Comparison of ENCODE assay signal across 9 mouse cellular contexts in the genomic region with DNA sequence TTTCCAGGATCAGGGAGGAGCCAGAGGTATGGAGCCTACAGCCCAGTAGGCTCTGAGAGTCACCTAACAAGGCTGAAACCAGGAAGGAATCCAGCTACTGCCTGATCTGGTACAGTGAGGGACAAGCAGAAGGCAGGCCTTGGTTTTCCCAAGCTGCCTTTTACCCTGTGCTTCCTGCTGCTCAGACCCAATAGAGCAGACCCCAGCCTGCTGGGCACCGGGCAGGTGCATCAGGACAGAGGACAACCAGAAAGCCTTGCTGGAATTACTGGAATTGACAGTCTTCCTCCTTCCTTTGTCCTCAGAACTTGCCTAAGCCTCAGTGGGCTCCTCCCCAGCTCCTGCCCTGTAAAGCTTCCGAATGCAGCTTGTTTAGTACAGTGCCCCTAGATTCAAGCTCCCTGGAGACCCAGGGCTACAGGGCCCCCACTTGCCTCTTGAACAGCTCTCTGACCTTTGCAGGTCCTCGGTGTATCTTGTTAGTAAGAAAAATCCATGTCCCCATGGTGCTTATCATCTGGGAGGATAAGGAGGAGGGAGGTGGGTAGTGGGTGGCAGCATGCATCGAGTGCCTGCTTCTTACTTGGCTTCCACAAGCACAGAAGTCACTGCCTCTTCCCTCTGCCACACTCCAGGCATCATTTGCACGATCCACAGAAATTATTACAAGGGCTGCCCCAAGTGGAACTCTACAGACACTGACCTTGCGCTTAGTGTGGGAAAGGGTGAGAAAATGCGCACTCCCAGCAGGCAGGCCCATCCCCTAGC. TPM values are rescaled to one million over a fixed set of nuclear protein-coding genes. Genes with fewer than 3 reads are reported as not detected.
DNase-seq lines count a peak whose midpoint lies in the region; ATAC-seq lines count a peak whose summit lies in the region.
"Had no signal": no experiment of that assay in that cellular context is flagged by ENCODE, and none has a peak within 500 bp of the region (broad histone marks: within the 10 kb centered on the region; RNA-seq: fewer than 3 reads in every experiment).

No protein-coding gene starts in this region.

- no peaks in the 10 kb centered on the region for H3K36me3 ChIP-seq in forebrain, embryonic 13.5 days (ENCODE audit: poor library complexity, severe bottlenecking)
- no peaks in the 10 kb centered on the region for H3K36me3 ChIP-seq in forebrain, embryonic 16.5 days (ENCODE audit: control insufficient read depth, insufficient read depth)
- H3K36me3 ChIP-seq in kidney, embryonic 15.5 days, result no peaks in the 10 kb centered on the region
- no peaks in the 10 kb centered on the region for H3K36me3 ChIP-seq in hindbrain, embryonic 16.5 days (ENCODE audit: control insufficient read depth, insufficient read depth, low read length)
- no peaks in the 10 kb centered on the region for H3K36me3 ChIP-seq in midbrain, embryonic 15.5 days (replicated peaks)

- H3K27me3 ChIP-seq in forebrain, embryonic 13.5 days, result no peaks in the 10 kb centered on the region
- no peaks in the 10 kb centered on the region for H3K27me3 ChIP-seq in forebrain, embryonic 16.5 days (replicated peaks; ENCODE audit: control insufficient read depth, insufficient read depth, low read length)
- no peaks in the 10 kb centered on the region for H3K27me3 ChIP-seq in kidney, embryonic 15.5 days
- no peaks in the 10 kb centered on the region for H3K27me3 ChIP-seq in hindbrain, embryonic 16.5 days (replicated peaks; ENCODE audit: control insufficient read depth, insufficient read depth, low read length)
- no peaks in the 10 kb centered on the region for H3K27me3 ChIP-seq in midbrain, embryonic 15.5 days (replicated peaks)

- no peak for ATAC-seq in forebrain, embryonic 13.5 days
- no peak for ATAC-seq in forebrain, embryonic 16.5 days
- peak; percentile 24; the same call in 1 of the 2 replicates for ATAC-seq in kidney, embryonic 15.5 days (replicated peaks; ENCODE audit: low FRiP score)
- 0 out of 2 replicates have a peak, but pooled peaks have one; percentile 18 for ATAC-seq in hindbrain, embryonic 16.5 days
- no peak for ATAC-seq in midbrain, embryonic 15.5 days (replicated peaks)
- no peak for ATAC-seq in granulocyte monocyte progenitor cell, adult 5-6 weeks (replicated peaks; ENCODE audit: poor library complexity, severe bottlenecking)

- no peak for DNase-seq in kidney, postnatal 14 days
- DNase-seq in cerebellum, postnatal 25 days, result no peak
- DNase-seq: cerebellum, adult 9-11 months had no signal

- WGBS in forebrain, embryonic 13.5 days, result 47% methylated on average over 7 of the region's 7 CpGs
- WGBS in forebrain, embryonic 16.5 days, result 46% methylated on average over 7 of the region's 7 CpGs
- 49% methylated on average over 7 of the region's 7 CpGs for WGBS in kidney, embryonic 15.5 days
- 50% methylated on average over 7 of the region's 7 CpGs for WGBS in hindbrain, embryonic 16.5 days
- 42% methylated on average over 7 of the region's 7 CpGs for WGBS in midbrain, embryonic 15.5 days

- no peak overlapping the region for H3K4me2 ChIP-seq in forebrain, embryonic 13.5 days
- no peak overlapping the region for H3K4me2 ChIP-seq in forebrain, embryonic 16.5 days (ENCODE audit: low read length)
- no peak overlapping the region for H3K4me2 ChIP-seq in kidney, embryonic 15.5 days
- no peak overlapping the region for H3K4me2 ChIP-seq in hindbrain, embryonic 16.5 days (ENCODE audit: low read length)
- H3K4me2 ChIP-seq in midbrain, embryonic 15.5 days, result no peak overlapping the region

- H3K4me3 ChIP-seq in forebrain, embryonic 13.5 days, result no peak overlapping the region
- H3K4me3 ChIP-seq in forebrain, embryonic 16.5 days (replicated peaks; ENCODE audit: low read length), result no peak overlapping the region
- H3K4me3 ChIP-seq in kidney, embryonic 15.5 days (replicated peaks), result no peak overlapping the region
- H3K4me3 ChIP-seq in hindbrain, embryonic 16.5 days (ENCODE audit: low read length), result no peak overlapping the region
- H3K4me3 ChIP-seq in midbrain, embryonic 15.5 days, result no peak overlapping the region

- H3K9me3 ChIP-seq in forebrain, embryonic 13.5 days (replicated peaks), result no peaks in the 10 kb centered on the region
- H3K9me3 ChIP-seq in forebrain, embryonic 16.5 days (ENCODE audit: control insufficient read depth, low read length), result no peaks in the 10 kb centered on the region
- no peaks in the 10 kb centered on the region for H3K9me3 ChIP-seq in kidney, embryonic 15.5 days (replicated peaks)
- no peaks in the 10 kb centered on the region for H3K9me3 ChIP-seq in hindbrain, embryonic 16.5 days (ENCODE audit: control insufficient read depth, low read length)
- H3K9me3 ChIP-seq in midbrain, embryonic 15.5 days, result no peaks in the 10 kb centered on the region

- 0 out of 2 replicates have a peak overlapping the region, but pooled peaks have one; percentile 23 for H3K9ac ChIP-seq in forebrain, embryonic 13.5 days
- no peak overlapping the region for H3K9ac ChIP-seq in forebrain, embryonic 16.5 days (replicated peaks; ENCODE audit: low read depth, low read length)
- H3K9ac ChIP-seq in kidney, embryonic 15.5 days, result no peak overlapping the region
- H3K9ac ChIP-seq in hindbrain, embryonic 16.5 days (ENCODE audit: low read depth, low read length), result no peak overlapping the region
- H3K9ac ChIP-seq in midbrain, embryonic 15.5 days, result 0 out of 2 replicates have a peak overlapping the region, but pooled peaks have one; percentile 12

- H3K27ac ChIP-seq in forebrain, embryonic 13.5 days, result no peak overlapping the region
- H3K27ac ChIP-seq in forebrain, embryonic 16.5 days (ENCODE audit: low read length), result no peak overlapping the region
- peak overlapping the region; percentile 82 for H3K27ac ChIP-seq in kidney, embryonic 15.5 days
- H3K27ac ChIP-seq in hindbrain, embryonic 16.5 days (ENCODE audit: low read depth, low read length), result no peak overlapping the region
- H3K27ac ChIP-seq in midbrain, embryonic 15.5 days, result no peak overlapping the region

- peaks cover 36% of the 10 kb centered on the region for H3K4me1 ChIP-seq in forebrain, embryonic 13.5 days
- peaks cover 10% of the 10 kb centered on the region for H3K4me1 ChIP-seq in forebrain, embryonic 16.5 days (replicated peaks; ENCODE audit: control insufficient read depth, insufficient read depth, low read length)
- H3K4me1 ChIP-seq in kidney, embryonic 15.5 days, result peaks cover 57% of the 10 kb centered on the region
- peaks cover 5% of the 10 kb centered on the region for H3K4me1 ChIP-seq in hindbrain, embryonic 16.5 days (ENCODE audit: control insufficient read depth, insufficient read depth, low read depth, low read length)
- peaks cover 24% of the 10 kb centered on the region for H3K4me1 ChIP-seq in midbrain, embryonic 15.5 days

RNA-seq across cellular contexts. Expression of gene Afdn, which starts 17.2 kb away (rescaled TPM):
- 137 and 159 TPM in 2 replicates for polyA plus RNA-seq in forebrain, embryonic 13.5 days (2015; fragmentation: Nextera tagmentation; extraction: Ambion mirVana)
- polyA plus RNA-seq in forebrain, embryonic 16.5 days (2015; fragmentation: Nextera tagmentation; extraction: Ambion mirVana), result 142 and 146 TPM in 2 replicates
- 76.5 and 81.2 TPM in 2 replicates for polyA plus RNA-seq in kidney, embryonic 15.5 days (2015; fragmentation: Nextera tagmentation; extraction: Ambion mirVana)
- polyA plus RNA-seq in hindbrain, embryonic 16.5 days (2015; fragmentation: Nextera tagmentation; extraction: Ambion mirVana), result 78.5 and 92.3 TPM in 2 replicates
- 146 and 164 TPM in 2 replicates for polyA plus RNA-seq in midbrain, embryonic 15.5 days (2015; fragmentation: Nextera tagmentation; extraction: Ambion mirVana)
- 2.4 and 3.9 TPM in 2 replicates for total RNA-seq in granulocyte monocyte progenitor cell, adult 5-6 weeks (2014; fragmentation: Nextera tagmentation)
- total RNA-seq in granulocyte monocyte progenitor cell, adult 5-6 weeks (2017), result 3.4 and 3.8 TPM in 2 replicates

RNA-seq across cellular contexts. Expression of gene Tcte2, which starts 18.5 kb away (rescaled TPM):
- polyA plus RNA-seq in forebrain, embryonic 13.5 days (2015; fragmentation: Nextera tagmentation; extraction: Ambion mirVana), result 19.2 and 20.6 TPM in 2 replicates
- polyA plus RNA-seq in forebrain, embryonic 16.5 days (2015; fragmentation: Nextera tagmentation; extraction: Ambion mirVana), result 22.9 TPM in 2 replicates
- polyA plus RNA-seq in kidney, embryonic 15.5 days (2015; fragmentation: Nextera tagmentation; extraction: Ambion mirVana), result 2.8 and 3.2 TPM in 2 replicates
- polyA plus RNA-seq in hindbrain, embryonic 16.5 days (2015; fragmentation: Nextera tagmentation; extraction: Ambion mirVana), result 14.9 and 16.8 TPM in 2 replicates
- 18.4 and 22.8 TPM in 2 replicates for polyA plus RNA-seq in midbrain, embryonic 15.5 days (2015; fragmentation: Nextera tagmentation; extraction: Ambion mirVana)
- total RNA-seq in granulocyte monocyte progenitor cell, adult 5-6 weeks (2014; fragmentation: Nextera tagmentation), result not detected in 2 replicates
- not detected in 2 replicates for total RNA-seq in granulocyte monocyte progenitor cell, adult 5-6 weeks (2017)

Comparison
In these comparisons a context has a peak if more than half of its experiments do, and no peak if none do; other contexts are left out.
1. H3K9ac ChIP-seq: peak in forebrain, embryonic 13.5 days (single experiment) and midbrain, embryonic 15.5 days (single experiment); none in forebrain, embryonic 16.5 days (single experiment), kidney, embryonic 15.5 days (single experiment) and hindbrain, embryonic 16.5 days (single experiment).
2. ATAC-seq: peak in kidney, embryonic 15.5 days (single experiment) and hindbrain, embryonic 16.5 days (single experiment); none in forebrain, embryonic 13.5 days (single experiment), forebrain, embryonic 16.5 days (single experiment), midbrain, embryonic 15.5 days (single experiment) and granulocyte monocyte progenitor cell, adult 5-6 weeks (single experiment).